8 mouse cellular contexts compared by ENCODE assay signal in the genomic region with DNA sequence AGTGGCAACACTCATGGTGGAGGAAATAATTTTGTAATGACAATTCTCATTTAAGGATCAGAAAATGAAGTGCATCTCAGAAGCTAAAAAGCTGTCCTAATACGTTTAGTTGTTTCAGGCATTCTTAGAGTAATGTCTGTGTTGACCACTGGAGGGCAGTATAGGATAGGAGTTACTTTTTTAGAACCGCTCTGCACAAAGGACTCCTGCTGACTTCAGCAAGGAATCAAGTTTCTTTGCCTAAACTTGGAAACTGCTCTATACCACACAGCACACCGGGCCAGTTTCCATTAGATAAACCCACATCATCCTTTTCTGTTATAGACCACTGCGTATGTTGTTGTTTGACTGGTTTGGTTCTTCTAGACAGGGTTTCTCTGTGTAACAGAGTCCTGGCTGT. TPM values are rescaled to one million over a fixed set of nuclear protein-coding genes. Genes with fewer than 3 reads are reported as not detected.
DNase-seq lines count a peak whose midpoint lies in the region; ATAC-seq and TF ChIP-seq lines count a peak whose summit lies in the region.

No protein-coding gene starts in this region.

- no peaks in the 10 kb centered on the region for H3K36me3 ChIP-seq in intestine, postnatal 0 days (ENCODE audit: control insufficient read depth, insufficient read depth)
- 0 out of 2 replicates have a peak, but pooled peaks cover 3% of the 10 kb centered on the region for H3K36me3 ChIP-seq in limb, embryonic 10.5 days
- H3K36me3 ChIP-seq in midbrain, embryonic 16.5 days (ENCODE audit: control insufficient read depth, insufficient read depth, low read length): no peaks in the 10 kb centered on the region

- no peaks in the 10 kb centered on the region for H3K27me3 ChIP-seq in intestine, postnatal 0 days (replicated peaks; ENCODE audit: control insufficient read depth, insufficient read depth, low read length)
- H3K27me3 ChIP-seq in limb, embryonic 10.5 days (ENCODE audit: low read depth, poor library complexity, severe bottlenecking): no peaks in the 10 kb centered on the region
- H3K27me3 ChIP-seq in midbrain, embryonic 16.5 days (ENCODE audit: control insufficient read depth, insufficient read depth, low read depth, low read length): no peaks in the 10 kb centered on the region

- ATAC-seq in intestine, postnatal 0 days: peak; percentile 47; the same call in 1 of the 2 replicates
- peak; percentile 69 for ATAC-seq in midbrain, embryonic 16.5 days

- no peaks in the 10 kb centered on the region for H3K9me3 ChIP-seq in intestine, postnatal 0 days (ENCODE audit: control insufficient read depth)
- no peaks in the 10 kb centered on the region for H3K9me3 ChIP-seq in limb, embryonic 10.5 days (replicated peaks)
- no peaks in the 10 kb centered on the region for H3K9me3 ChIP-seq in midbrain, embryonic 16.5 days (replicated peaks; ENCODE audit: control insufficient read depth, low read length, poor library complexity, severe bottlenecking)

- no peak overlapping the region for H3K27ac ChIP-seq in intestine, postnatal 0 days (ENCODE audit: low read depth, low read length)
- H3K27ac ChIP-seq in limb, embryonic 10.5 days: 0 out of 2 replicates have a peak overlapping the region, but pooled peaks have one; percentile 26
- no peak overlapping the region for H3K27ac ChIP-seq in midbrain, embryonic 16.5 days (ENCODE audit: low read length)

- no peak overlapping the region for H3K9ac ChIP-seq in intestine, postnatal 0 days (ENCODE audit: low read depth, low read length)
- H3K9ac ChIP-seq in midbrain, embryonic 16.5 days (ENCODE audit: low read depth, low read length): no peak overlapping the region

- TF ChIP-seq CTCF in intestine, postnatal 0 days (IDR thresholded peaks at IDR 0.05; ENCODE audit: low read depth): peak; percentile 84

- no peak overlapping the region for H3K4me3 ChIP-seq in intestine, postnatal 0 days (ENCODE audit: low read depth, low read length)
- H3K4me3 ChIP-seq in limb, embryonic 10.5 days: no peak overlapping the region
- H3K4me3 ChIP-seq in midbrain, embryonic 16.5 days (ENCODE audit: low read depth, low read length): no peak overlapping the region

- H3K4me2 ChIP-seq in intestine, postnatal 0 days (replicated peaks; ENCODE audit: low read depth): no peak overlapping the region
- no peak overlapping the region for H3K4me2 ChIP-seq in midbrain, embryonic 16.5 days (ENCODE audit: low read length)

- no peaks in the 10 kb centered on the region for H3K4me1 ChIP-seq in intestine, postnatal 0 days (replicated peaks; ENCODE audit: control insufficient read depth, insufficient read depth, low read length)
- no peaks in the 10 kb centered on the region for H3K4me1 ChIP-seq in limb, embryonic 10.5 days
- no peaks in the 10 kb centered on the region for H3K4me1 ChIP-seq in midbrain, embryonic 16.5 days (ENCODE audit: control insufficient read depth, insufficient read depth, low read length)

- WGBS in intestine, postnatal 0 days: 19% methylated on average over 4 of the region's 4 CpGs
- 31% methylated on average over 4 of the region's 4 CpGs for WGBS in limb, embryonic 10.5 days
- WGBS in midbrain, embryonic 16.5 days: 28% methylated on average over 4 of the region's 4 CpGs

- DNase-seq in urinary bladder, postnatal 25 days (ENCODE audit: low spot score): peak; percentile 41
- no peak for DNase-seq in urinary bladder, postnatal 10 days (ENCODE audit: low spot score)
- DNase-seq in cerebellum, adult 8-10 months: peak; percentile 57
- DNase-seq in forelimb bud, embryonic 11.5 days (ENCODE audit: low read depth, low spot score): peak; percentile 83
- no peak for DNase-seq in limb, embryonic 10.5 days (ENCODE audit: low spot score)
- DNase-seq in yolk sac, embryonic 10.5 days (ENCODE audit: low spot score): peak; percentile 51

RNA-seq across cellular contexts. Expression of a gene that starts 11.4 kb away (rescaled TPM):
- polyA plus RNA-seq in intestine, postnatal 0 days (2015; fragmentation: Nextera tagmentation; extraction: Ambion mirVana): 22.6 and 23.0 TPM in 2 replicates
- 43.7 and 49.8 TPM in 2 replicates for polyA plus RNA-seq in limb, embryonic 10.5 days (2016; fragmentation: Nextera tagmentation; extraction: Ambion mirVana)
- 20.4 and 20.8 TPM in 2 replicates for polyA plus RNA-seq in midbrain, embryonic 16.5 days (2015; fragmentation: Nextera tagmentation; extraction: Ambion mirVana)

RNA-seq across cellular contexts. Expression of a gene that starts 43.7 kb away (rescaled TPM):
- 67.6 and 71.6 TPM in 2 replicates for polyA plus RNA-seq in intestine, postnatal 0 days (2015; fragmentation: Nextera tagmentation; extraction: Ambion mirVana)
- 37.3 and 42.6 TPM in 2 replicates for polyA plus RNA-seq in limb, embryonic 10.5 days (2016; fragmentation: Nextera tagmentation; extraction: Ambion mirVana)
- 26.3 and 31.0 TPM in 2 replicates for polyA plus RNA-seq in midbrain, embryonic 16.5 days (2015; fragmentation: Nextera tagmentation; extraction: Ambion mirVana)

RNA-seq across cellular contexts. Expression of a gene that starts 52.5 kb away (rescaled TPM):
- polyA plus RNA-seq in intestine, postnatal 0 days (2015; fragmentation: Nextera tagmentation; extraction: Ambion mirVana): 0.67 and 1.0 TPM in 2 replicates
- polyA plus RNA-seq in limb, embryonic 10.5 days (2016; fragmentation: Nextera tagmentation; extraction: Ambion mirVana): 0.92 and 1.2 TPM in 2 replicates
- polyA plus RNA-seq in midbrain, embryonic 16.5 days (2015; fragmentation: Nextera tagmentation; extraction: Ambion mirVana): 1.3 and 1.7 TPM in 2 replicates

Comparison
In these comparisons a context has a peak if more than half of its experiments do, and no peak if none do; other contexts are left out.
1. DNase-seq: peak in urinary bladder, postnatal 25 days (single experiment), cerebellum, adult 8-10 months (single experiment), forelimb bud, embryonic 11.5 days (single experiment) and yolk sac, embryonic 10.5 days (single experiment); none in urinary bladder, postnatal 10 days (single experiment) and limb, embryonic 10.5 days (single experiment).